Mouse (Mus musculus) liver, adult 2 months (tissue): Measurements from ENCODE around the gene Gm20696. TPM values are rescaled to one million over a fixed set of nuclear protein-coding genes. Genes with fewer than 3 reads are reported as not detected.

Source experiments
- DNase-seq: peaks from one replicate; pipeline ENCODE4 v3.0.0-alpha.2; 2011; ENCODE audit warnings: low read depth, low spot score; ENCODE audit errors: extremely low read depth
- H3K27ac ChIP-seq: fragments of 200-500 bp; replicated peaks from 2 replicates; pipeline ENCODE4 v1.5.1; 2012; ENCODE audit warnings: low read depth, mild to moderate bottlenecking, control low read depth, inconsistent platforms, low read length; ENCODE audit not compliant: insufficient read depth
- H3K27me3 ChIP-seq: fragments of 200-500 bp; 2 replicates; pipeline ENCODE4 v1.6.1; 2012; ENCODE audit warnings: mild to moderate bottlenecking, moderate library complexity, low read length, inconsistent platforms; ENCODE audit not compliant: control insufficient read depth, insufficient read depth
- H3K36me3 ChIP-seq: fragments of 200-500 bp; 2 replicates; pipeline ENCODE4 v1.6.1; 2012; ENCODE audit warnings: low read length, inconsistent platforms; ENCODE audit not compliant: control insufficient read depth, insufficient read depth
- H3K4me1 ChIP-seq: fragments of 200-500 bp; 2 replicates; pipeline ENCODE4 v1.6.1; 2011; ENCODE audit warnings: low read length; ENCODE audit not compliant: control insufficient read depth, insufficient read depth
- H3K4me3 ChIP-seq: fragments of 200-500 bp; 2 replicates; pipeline ENCODE4 v1.5.1; 2011; ENCODE audit warnings: low read depth, mild to moderate bottlenecking, control low read depth, low read length, moderate library complexity; ENCODE audit not compliant: insufficient read depth
- H3K79me2 ChIP-seq: fragments of 200-500 bp; 2 replicates; pipeline ENCODE4 v1.6.1; 2012; ENCODE audit warnings: inconsistent platforms, mild to moderate bottlenecking, low read length, moderate library complexity; ENCODE audit not compliant: control insufficient read depth, insufficient read depth
- H3K9ac ChIP-seq: fragments of 200-500 bp; 2 replicates; pipeline ENCODE4 v1.6.1; 2012; ENCODE audit warnings: low read depth, mild to moderate bottlenecking, control low read depth, inconsistent platforms, low read length
- CTCF ChIP-seq: fragments of 200-500 bp; IDR thresholded peaks from 2 replicates; pipeline ENCODE4 v1.5.1; 2011; ENCODE audit warnings: low read depth, low read length, control low read depth
- POLR2A ChIP-seq: fragments of 200-500 bp; IDR thresholded peaks from 2 replicates; pipeline ENCODE4 v1.6.1; 2011; ENCODE audit warnings: low read length, control low read depth; ENCODE audit not compliant: insufficient read depth; ENCODE audit errors: extremely low read depth
- WGBS: fragments of 180-500 bp; shearing (Covaris S2); methylation state at CpG from one replicate; pipeline ENCODE4 v1.1.7; 2018; 5-methylcytosine and 5-hydroxymethylcytosine counted together
- polyA plus RNA-seq: library from polyadenylated mRNA; depleted of rRNA; stranded (reverse); fragments of >200 nt; gene quantifications from 2 replicates; pipeline ENCODE4 v1.2.3, GENCODE M21; 2012
- total RNA-seq: library from RNA; depleted of rRNA; stranded (reverse); fragments of >200 nt; gene quantifications from 2 replicates; pipeline ENCODE4 v1.2.3, GENCODE M21; 2014

The Gm20696 gene
- total and polyA plus RNA-seq, 2 experiments: 0.26 to 6.5 TPM

DNA sequence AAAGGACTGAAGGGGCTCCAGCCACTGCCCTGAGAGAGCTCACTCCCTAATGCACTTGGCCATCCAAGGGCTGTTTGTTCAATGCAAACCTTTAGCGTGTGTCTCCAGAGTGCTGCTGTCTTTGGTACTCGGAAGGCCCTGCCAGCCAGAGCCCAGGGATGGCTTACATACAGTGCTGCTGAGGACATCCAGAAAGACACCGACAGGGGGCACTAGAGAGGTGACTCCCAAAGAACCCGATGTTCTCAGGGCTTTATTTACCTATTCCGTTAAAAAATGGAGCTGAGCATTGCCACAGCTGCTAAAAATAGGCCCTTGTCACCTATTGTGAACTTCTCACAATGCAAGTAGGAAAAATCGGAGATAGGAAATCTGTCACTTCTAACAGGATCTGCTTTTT, 54.7 kb downstream of the Gm20696 start:
- TF ChIP-seq CTCF (0 out of 2 replicates have a peak, but pooled peaks have one; percentile 26), POLR2A (no peak)
- no peak overlapping the region for H3K4me3 ChIP-seq
- H3K79me2 ChIP-seq: no peaks in the 10 kb centered on the region
- H3K27ac ChIP-seq: no peak overlapping the region
- 32% methylated on average over 6 of the region's 6 CpGs for WGBS
- H3K36me3 ChIP-seq: no peaks in the 10 kb centered on the region
- no peak overlapping the region for H3K9ac ChIP-seq
- H3K27me3 ChIP-seq: no peaks in the 10 kb centered on the region
- DNase-seq: peak; percentile 10
- no peaks in the 10 kb centered on the region for H3K4me1 ChIP-seq

- WGBS: 55% methylated on average over 14 of the region's 14 CpGs
Measured at GRCm38 (mm10) chr6:99610454-99611427, 55.9 kb downstream of the Gm20696 start.

DNA sequence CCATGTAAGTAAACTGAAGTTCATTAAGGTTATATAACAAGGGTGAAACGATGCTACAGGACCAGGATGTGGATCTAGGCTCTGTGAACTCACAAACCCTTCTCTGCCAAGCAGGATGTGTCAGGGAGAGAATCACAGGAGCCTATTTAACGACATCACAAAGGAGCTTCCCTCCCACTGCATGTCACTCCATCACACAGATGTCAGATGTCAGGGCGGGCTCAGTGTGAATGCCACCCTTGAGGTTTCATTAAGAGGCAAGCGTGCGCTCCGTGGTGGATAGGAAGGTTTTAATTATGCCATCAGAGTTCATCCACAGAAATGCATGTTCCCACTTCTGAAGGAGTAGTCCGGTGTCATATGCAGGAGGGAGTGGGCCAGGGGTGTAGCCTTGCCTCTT, 60.5 kb downstream of the Gm20696 start:
- no peaks in the 10 kb centered on the region for H3K4me1 ChIP-seq
- no peak overlapping the region for H3K9ac ChIP-seq
- no peaks in the 10 kb centered on the region for H3K79me2 ChIP-seq
- no peaks in the 10 kb centered on the region for H3K27me3 ChIP-seq
- no peaks in the 10 kb centered on the region for H3K36me3 ChIP-seq
- no peak overlapping the region for H3K4me3 ChIP-seq
- WGBS: 85% methylated on average over 7 of the region's 7 CpGs
- no peak for DNase-seq
- no peak overlapping the region for H3K27ac ChIP-seq
- TF ChIP-seq CTCF (no peak), POLR2A (no peak)

More at GRCm38 (mm10) chr6:99610454-99611427, 55.9 kb downstream of the Gm20696 start:
- Histone ChIP-seq H3K36me3 (no peaks in the 10 kb centered on the region), H3K27me3 (no peaks in the 10 kb centered on the region), H3K4me1 (no peaks in the 10 kb centered on the region), H3K79me2 (no peaks in the 10 kb centered on the region), H3K9ac (no peak overlapping the region), H3K4me3 (no peak overlapping the region), H3K27ac (no peak overlapping the region)
- no peak for DNase-seq
- no peak for TF ChIP-seq CTCF
- TF ChIP-seq POLR2A: no peak

DNA sequence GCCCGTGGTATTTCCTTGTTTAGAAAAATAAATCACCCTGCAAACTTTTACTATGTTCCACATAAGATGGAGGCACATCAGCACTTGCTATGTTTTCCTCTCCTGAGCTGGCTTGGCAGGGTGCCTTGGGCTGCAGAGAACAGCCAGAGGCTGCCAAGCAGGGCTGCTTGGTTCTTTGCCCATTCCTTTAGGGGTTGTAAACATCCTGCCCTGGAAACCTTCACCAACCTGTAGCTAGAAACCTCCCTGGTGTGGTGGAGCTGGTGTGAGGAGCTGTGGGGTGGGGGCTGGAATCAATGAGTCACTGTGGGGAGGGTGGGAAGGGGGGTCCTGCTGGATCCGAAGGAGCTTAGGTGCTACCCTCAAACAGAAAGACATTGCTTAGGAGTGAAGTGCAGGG, 61.8 kb downstream of the Gm20696 start:
- no peak for TF ChIP-seq CTCF
- TF ChIP-seq POLR2A: no peak
- Histone ChIP-seq H3K9ac (no peak overlapping the region), H3K79me2 (no peaks in the 10 kb centered on the region), H3K4me1 (no peaks in the 10 kb centered on the region; the same call in 1 of the 2 replicates), H3K4me3 (no peak overlapping the region), H3K36me3 (no peaks in the 10 kb centered on the region), H3K27me3 (no peaks in the 10 kb centered on the region), H3K27ac (no peak overlapping the region)
- no peak for DNase-seq
- 85% methylated on average over 2 of the region's 2 CpGs for WGBS

DNA sequence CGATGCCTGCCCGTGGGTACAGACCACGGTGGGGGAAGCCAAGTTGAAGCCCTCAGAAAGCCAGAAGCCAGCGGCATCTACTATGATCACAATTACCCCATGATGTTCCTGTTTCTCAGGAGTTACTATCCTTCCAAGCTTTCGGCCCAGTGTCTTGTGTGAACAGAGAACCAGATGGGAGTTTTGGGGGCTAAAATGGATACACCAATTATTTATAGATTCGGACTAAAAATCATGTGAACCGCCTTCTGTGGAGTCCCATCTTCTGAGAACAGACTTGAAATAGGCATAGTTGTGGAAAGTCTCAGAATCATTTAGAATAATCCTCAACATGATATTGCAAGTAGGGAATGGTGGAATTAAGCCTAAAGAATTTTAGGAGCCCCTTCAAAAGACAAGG, 64.2 kb downstream of the Gm20696 start:
- TF ChIP-seq POLR2A (no peak), CTCF (no peak)
- H3K27ac ChIP-seq: no peak overlapping the region
- WGBS: 84% methylated on average over 7 of the region's 7 CpGs
- no peak overlapping the region for H3K4me3 ChIP-seq
- H3K27me3 ChIP-seq: no peaks in the 10 kb centered on the region
- no peak overlapping the region for H3K9ac ChIP-seq
- H3K79me2 ChIP-seq: no peaks in the 10 kb centered on the region
- no peaks in the 10 kb centered on the region; the same call in 1 of the 2 replicates for H3K4me1 ChIP-seq
- no peaks in the 10 kb centered on the region for H3K36me3 ChIP-seq
- DNase-seq: no peak

- H3K27ac ChIP-seq: no peak overlapping the region
- no peaks in the 10 kb centered on the region for H3K27me3 ChIP-seq
- no peak overlapping the region for H3K4me3 ChIP-seq
- no peaks in the 10 kb centered on the region for H3K36me3 ChIP-seq
- no peak overlapping the region for H3K9ac ChIP-seq
- TF ChIP-seq POLR2A: no peak
- no peak for TF ChIP-seq CTCF
- no peaks in the 10 kb centered on the region; the same call in 1 of the 2 replicates for H3K4me1 ChIP-seq
- H3K79me2 ChIP-seq: no peaks in the 10 kb centered on the region
- DNase-seq: no peak
- 73% methylated on average over 8 of the region's 8 CpGs for WGBS
Measured at GRCm38 (mm10) chr6:99600886-99601285, 65.7 kb downstream of the Gm20696 start.
